9 mouse cellular contexts compared by ENCODE assay signal in the genomic region with DNA sequence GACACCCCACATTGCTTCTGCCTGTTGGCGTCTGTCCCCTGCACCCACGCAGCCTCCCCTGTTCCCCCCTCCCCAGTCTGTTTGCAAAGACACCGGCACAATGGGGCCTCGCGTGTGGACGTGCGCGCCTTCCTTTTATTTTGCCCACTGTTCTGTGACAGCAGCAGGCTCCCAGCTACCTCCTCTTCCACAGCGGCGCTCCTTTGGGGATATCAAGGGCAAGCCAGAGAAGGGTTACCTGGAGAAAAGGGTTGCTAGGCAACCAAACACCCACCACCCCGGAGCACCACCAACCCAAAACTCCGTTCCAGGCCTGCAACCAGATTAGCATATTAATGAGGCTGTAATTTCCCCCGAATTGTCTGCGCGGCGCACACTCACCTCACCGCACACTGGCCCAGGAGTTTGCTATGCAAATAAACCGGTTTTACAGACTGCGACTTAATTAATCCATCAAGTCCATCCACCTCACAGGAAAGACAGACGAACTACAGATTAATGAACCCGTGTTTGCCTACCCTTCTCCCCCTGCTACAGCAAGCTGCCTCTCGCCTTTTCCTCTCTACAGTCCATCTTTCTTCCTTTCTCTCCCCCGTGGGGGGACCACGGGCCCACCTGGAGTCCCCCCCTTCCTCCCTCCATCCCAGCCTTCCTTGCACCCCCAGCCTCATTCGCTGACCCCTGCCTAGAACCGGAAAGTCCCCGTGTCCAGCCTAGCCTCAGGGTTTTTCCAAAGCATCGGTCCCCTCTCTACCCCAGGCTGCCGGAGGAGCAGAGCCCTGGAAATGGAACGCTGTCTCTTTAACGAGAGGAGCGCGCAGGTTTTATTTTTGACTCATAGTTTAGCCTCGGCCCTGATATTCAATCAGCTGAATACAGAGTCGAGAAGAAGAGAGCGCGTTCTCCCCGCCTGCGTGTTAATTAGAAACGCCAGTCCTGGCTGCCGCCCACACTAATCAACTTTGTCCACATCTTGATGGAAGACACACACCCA. TPM values are rescaled to one million over a fixed set of nuclear protein-coding genes. Genes with fewer than 3 reads are reported as not detected.
A peak's percentile ranks its signal among the peaks of the same experiment; 100 is the strongest.
DNase-seq lines count a peak whose midpoint lies in the region; ATAC-seq and TF ChIP-seq lines count a peak whose summit lies in the region.
"Had no signal": no experiment of that assay in that cellular context is flagged by ENCODE, and none has a peak within 500 bp of the region (broad histone marks: within the 10 kb centered on the region; RNA-seq: fewer than 3 reads in every experiment).

No protein-coding gene starts in this region.

- peaks cover 3% of the 10 kb centered on the region for H3K9me3 ChIP-seq in heart, embryonic 10.5 days
- peaks cover 6% of the 10 kb centered on the region; the same call in 1 of the 2 replicates for H3K9me3 ChIP-seq in embryonic facial prominence, embryonic 10.5 days
- H3K9me3 ChIP-seq in midbrain, postnatal 0 days (ENCODE audit: low read length), result peaks cover 4% of the 10 kb centered on the region; the same call in 1 of the 2 replicates

- TF ChIP-seq CTCF in heart, adult 2 months (IDR thresholded peaks at IDR 0.05), result no peak
- no peak for TF ChIP-seq CTCF in midbrain, postnatal 0 days (IDR thresholded peaks at IDR 0.05)

- no peak for TF ChIP-seq POLR2A in heart, adult 2 months (IDR thresholded peaks at IDR 0.05; ENCODE audit: insufficient read depth, low read depth, low read length)

- H3K4me1 ChIP-seq in heart, embryonic 10.5 days, result peaks cover 11% of the 10 kb centered on the region
- no peaks in the 10 kb centered on the region for H3K4me1 ChIP-seq in heart, adult 2 months (ENCODE audit: control insufficient read depth, insufficient read depth, low read length)
- H3K4me1 ChIP-seq in embryonic facial prominence, embryonic 10.5 days, result peaks cover 16% of the 10 kb centered on the region
- 0 out of 2 replicates have a peak, but pooled peaks cover 4% of the 10 kb centered on the region for H3K4me1 ChIP-seq in midbrain, postnatal 0 days (ENCODE audit: insufficient read depth, low read length)

- no peaks in the 10 kb centered on the region for H3K79me2 ChIP-seq in heart, adult 2 months (replicated peaks; ENCODE audit: control insufficient read depth, insufficient read depth, low read length)

- no peak overlapping the region for H3K9ac ChIP-seq in heart, adult 2 months (ENCODE audit: low read depth, low read length)
- H3K9ac ChIP-seq in midbrain, postnatal 0 days (replicated peaks; ENCODE audit: low read length, poor library complexity, severe bottlenecking), result peak overlapping the region; percentile 53; the same call in 1 of the 2 replicates

- no peaks in the 10 kb centered on the region for H3K36me3 ChIP-seq in heart, embryonic 10.5 days
- no peaks in the 10 kb centered on the region for H3K36me3 ChIP-seq in heart, adult 2 months (ENCODE audit: control insufficient read depth, insufficient read depth, low read length)
- H3K36me3 ChIP-seq in embryonic facial prominence, embryonic 10.5 days (replicated peaks), result no peaks in the 10 kb centered on the region
- H3K36me3 ChIP-seq in midbrain, postnatal 0 days (ENCODE audit: insufficient read depth, low read length), result no peaks in the 10 kb centered on the region

- no peak for DNase-seq in heart, embryonic 10.5 days (ENCODE audit: low spot score)
- no peak for DNase-seq in heart, adult 2 months
- DNase-seq in embryonic facial prominence, embryonic 10.5 days (ENCODE audit: low spot score), result peak; percentile 30
- peak; percentile 33 to 54 for DNase-seq in layer of hippocampus, adult 18-20 months (ENCODE audit: low spot score in 2 of 2)
- peak; percentile 85 for DNase-seq in midbrain, postnatal 0 days (ENCODE audit: low spot score)
- no peak for DNase-seq in gastrocnemius, adult 18-20 months (ENCODE audit: low spot score)
- DNase-seq in adrenal gland, adult 8-10 months, result no peak

- intact Hi-C loops in heart, adult 2 months (cut with DNase I), result no loop called here

- WGBS in heart, embryonic 10.5 days, result 3% methylated on average over 41 of the region's 41 CpGs
- WGBS in heart, adult 2 months, result 4% methylated on average over 41 of the region's 41 CpGs
- 1% methylated on average over 41 of the region's 41 CpGs for WGBS in embryonic facial prominence, embryonic 10.5 days
- 1% methylated on average over 41 of the region's 41 CpGs for WGBS in midbrain, postnatal 0 days

- peak overlapping the region; percentile 40 for H3K4me3 ChIP-seq in heart, embryonic 10.5 days
- H3K4me3 ChIP-seq in heart, adult 2 months, result no peak overlapping the region
- peak overlapping the region; percentile 46 for H3K4me3 ChIP-seq in embryonic facial prominence, embryonic 10.5 days
- peak overlapping the region; percentile 28 for H3K4me3 ChIP-seq in midbrain, postnatal 0 days (ENCODE audit: low read depth, low read length)
- H3K4me3 ChIP-seq: myocyte had no signal

- peak; percentile 82 for ATAC-seq in midbrain, postnatal 0 days (ENCODE audit: low FRiP score)
- no peak for ATAC-seq in megakaryocyte progenitor cell, adult 5-6 weeks (replicated peaks; ENCODE audit: poor library complexity)

- peak overlapping the region; percentile 55 for H3K4me2 ChIP-seq in midbrain, postnatal 0 days (ENCODE audit: low read depth, low read length, poor library complexity, severe bottlenecking)

- no peak overlapping the region for H3K27ac ChIP-seq in heart, embryonic 10.5 days
- no peak overlapping the region for H3K27ac ChIP-seq in heart, adult 2 months
- H3K27ac ChIP-seq in embryonic facial prominence, embryonic 10.5 days (replicated peaks), result no peak overlapping the region
- peak overlapping the region; percentile 88 for H3K27ac ChIP-seq in midbrain, postnatal 0 days (ENCODE audit: low read depth, low read length)

- TF ChIP-seq EP300 in heart, adult 2 months (IDR thresholded peaks at IDR 0.05; ENCODE audit: insufficient read depth, low read depth, low read length), result no peak

- H3K27me3 ChIP-seq in heart, embryonic 10.5 days (ENCODE audit: insufficient read depth, poor library complexity, severe bottlenecking), result peaks cover 76% of the 10 kb centered on the region
- H3K27me3 ChIP-seq in heart, adult 2 months (ENCODE audit: control insufficient read depth, insufficient read depth, low read length), result peaks cover 2% of the 10 kb centered on the region; the same call in 1 of the 2 replicates
- H3K27me3 ChIP-seq in embryonic facial prominence, embryonic 10.5 days (replicated peaks; ENCODE audit: low read depth, poor library complexity, severe bottlenecking), result peaks cover 67% of the 10 kb centered on the region
- no peaks in the 10 kb centered on the region for H3K27me3 ChIP-seq in midbrain, postnatal 0 days (ENCODE audit: insufficient read depth, low read length)

RNA-seq across cellular contexts. Expression of gene Lhx5, which starts 21.8 kb away (rescaled TPM):
- polyA plus RNA-seq in heart, embryonic 10.5 days (2016; fragmentation: Nextera tagmentation; extraction: Ambion mirVana), result 0.05 TPM in 1 of 2 replicates, not detected in the other
- not detected for total RNA-seq in heart, adult 2 months (2021)
- polyA plus RNA-seq in heart, adult 2 months (2012; rRNA removed), result not detected in 2 replicates
- 3.1 and 4.7 TPM in 2 replicates for polyA plus RNA-seq in embryonic facial prominence, embryonic 10.5 days (2016; fragmentation: Nextera tagmentation; extraction: Ambion mirVana)
- total RNA-seq in layer of hippocampus, adult 18-20 months (2021), result not detected
- 27.0 and 30.3 TPM in 2 replicates for total RNA-seq in midbrain, postnatal 0 days (2014; rRNA removed)
- 13.9 and 14.7 TPM in 2 replicates for polyA plus RNA-seq in midbrain, postnatal 0 days (2015; fragmentation: Nextera tagmentation; extraction: Ambion mirVana)
- not detected in 2 replicates for total RNA-seq in megakaryocyte progenitor cell, adult 5-6 weeks (2015)
- total RNA-seq in megakaryocyte progenitor cell, adult 5-6 weeks (2017), result not detected in 2 replicates
- total RNA-seq in gastrocnemius, adult 18-20 months (2021), result not detected
- not detected for total RNA-seq in adrenal gland, adult 8-10 months (2022)
- polyA plus RNA-seq: myocyte had no signal

Comparison
In these comparisons a context has a peak if more than half of its experiments do, and no peak if none do; other contexts are left out.
1. DNase-seq: peak in embryonic facial prominence, embryonic 10.5 days (single experiment), layer of hippocampus, adult 18-20 months (2 of 2) and midbrain, postnatal 0 days (single experiment); none in heart, embryonic 10.5 days (single experiment), heart, adult 2 months (0 of 2), gastrocnemius, adult 18-20 months (single experiment) and adrenal gland, adult 8-10 months (single experiment).
2. RNA of gene Lhx5, which starts 21.8 kb away (total RNA-seq): 27.0 to 30.3 TPM in midbrain, postnatal 0 days; not detected in layer of hippocampus, adult 18-20 months, not detected in heart, adult 2 months, not detected in megakaryocyte progenitor cell, adult 5-6 weeks, not detected in gastrocnemius, adult 18-20 months and not detected in adrenal gland, adult 8-10 months; every median in the first group is over 10 times any median in the second.